Comparison of ENCODE assay signal across 8 mouse cellular contexts in the genomic region with DNA sequence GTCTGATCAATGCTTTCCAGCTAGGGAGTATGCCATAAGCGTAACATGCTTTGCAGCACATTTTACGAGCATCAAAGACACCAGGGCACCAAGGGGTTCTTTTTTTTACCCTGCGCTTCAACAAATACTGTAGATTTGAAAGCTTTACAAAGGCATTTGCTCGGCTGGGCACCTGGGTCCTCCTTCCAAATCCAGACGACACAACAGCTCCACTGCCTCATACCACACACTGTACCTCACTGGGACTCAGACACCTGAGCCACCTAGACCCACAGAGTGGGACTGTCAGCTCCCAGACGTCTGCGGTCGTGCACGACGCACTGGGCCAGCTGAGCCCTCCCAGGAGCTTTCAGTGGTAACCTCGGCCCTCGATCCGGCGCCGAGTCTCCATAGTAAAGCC. TPM values are rescaled to one million over a fixed set of nuclear protein-coding genes. Genes with fewer than 3 reads are reported as not detected.
A peak's percentile ranks its signal among the peaks of the same experiment; 100 is the strongest.
DNase-seq lines count a peak whose midpoint lies in the region; ATAC-seq and TF ChIP-seq lines count a peak whose summit lies in the region.

No protein-coding gene starts in this region.

- H3K4me1 ChIP-seq in heart, adult 2 months (ENCODE audit: control insufficient read depth, insufficient read depth, low read length) = peaks cover 6% of the 10 kb centered on the region
- peaks cover 10% of the 10 kb centered on the region for H3K4me1 ChIP-seq in kidney, adult 2 months (ENCODE audit: control insufficient read depth, insufficient read depth, low read length)
- peaks cover 13% of the 10 kb centered on the region for H3K4me1 ChIP-seq in liver, embryonic 11.5 days (replicated peaks; ENCODE audit: control insufficient read depth, insufficient read depth, low read length)

- TF ChIP-seq CTCF in heart, adult 2 months (IDR thresholded peaks at IDR 0.05) = no peak
- no peak for TF ChIP-seq CTCF in kidney, adult 2 months (conservative IDR thresholded peaks at IDR 0.05; ENCODE audit: insufficient read depth, insufficient read length, low read depth, low read length)

- peak; percentile 24 to 35 for DNase-seq in left cerebral cortex, adult 18-20 months (ENCODE audit: low spot score in 2 of 2)
- DNase-seq in left cerebral cortex, adult 11 months (ENCODE audit: low spot score) = no peak
- DNase-seq in cerebellum, postnatal 10 days = peak; percentile 25 to 39
- DNase-seq in heart, adult 2 months = peak; percentile 42 to 57
- peak; percentile 29 for DNase-seq in kidney, adult 2 months
- DNase-seq in liver, embryonic 11.5 days (ENCODE audit: low spot score) = peak; percentile 54
- DNase-seq in naive thymus-derived CD4-positive, alpha-beta T cell, adult 2 months (ENCODE audit: low read depth) = peak; percentile 62
- peak; percentile 20 to 34 for DNase-seq in thymus, postnatal 10 days (ENCODE audit: low spot score in 2 of 2)

- peak overlapping the region; percentile 84 for H3K4me2 ChIP-seq in liver, embryonic 11.5 days

- peak overlapping the region; percentile 93 for H3K4me3 ChIP-seq in heart, adult 2 months
- peak overlapping the region; percentile 100 for H3K4me3 ChIP-seq in kidney, adult 2 months (ENCODE audit: insufficient read depth, low read depth, low read length)
- H3K4me3 ChIP-seq in liver, embryonic 11.5 days (ENCODE audit: low read depth, low read length) = peak overlapping the region; percentile 76

- 3% methylated on average over 15 of the region's 15 CpGs for WGBS in heart, adult 2 months
- 3% methylated on average over 15 of the region's 15 CpGs for WGBS in kidney, adult 2 months
- WGBS in liver, embryonic 11.5 days = 2% methylated on average over 15 of the region's 15 CpGs

- intact Hi-C loops in heart, adult 2 months (cut with DNase I) = loop anchor here (1.0 to 5.0 kb wide), 2 partner anchors 100 to 117 kb away; no protein-coding TSS in a partner anchor

- ATAC-seq in liver, embryonic 11.5 days (replicated peaks; ENCODE audit: low FRiP score) = no peak

- TF ChIP-seq EP300 in heart, adult 2 months (IDR thresholded peaks at IDR 0.05; ENCODE audit: insufficient read depth, low read depth, low read length) = no peak

- peaks cover 2% of the 10 kb centered on the region for H3K79me2 ChIP-seq in heart, adult 2 months (replicated peaks; ENCODE audit: control insufficient read depth, insufficient read depth, low read length)

- no peak for TF ChIP-seq POLR2A in heart, adult 2 months (IDR thresholded peaks at IDR 0.05; ENCODE audit: insufficient read depth, low read depth, low read length)
- TF ChIP-seq POLR2A in kidney, adult 2 months (IDR thresholded peaks at IDR 0.05; ENCODE audit: low read depth, low read length) = no peak

- H3K9me3 ChIP-seq in liver, embryonic 11.5 days (ENCODE audit: control insufficient read depth, low read length) = no peaks in the 10 kb centered on the region

- H3K36me3 ChIP-seq in heart, adult 2 months (ENCODE audit: control insufficient read depth, insufficient read depth, low read length) = peaks cover 2% of the 10 kb centered on the region; the same call in 1 of the 2 replicates
- no peaks in the 10 kb centered on the region for H3K36me3 ChIP-seq in kidney, adult 2 months (ENCODE audit: control insufficient read depth, insufficient read depth, low read length)
- H3K36me3 ChIP-seq in liver, embryonic 11.5 days (ENCODE audit: control insufficient read depth, insufficient read depth, low read length) = no peaks in the 10 kb centered on the region

- H3K27me3 ChIP-seq in heart, adult 2 months (ENCODE audit: control insufficient read depth, insufficient read depth, low read length) = no peaks in the 10 kb centered on the region
- H3K27me3 ChIP-seq in kidney, adult 2 months (replicated peaks; ENCODE audit: control insufficient read depth, insufficient read depth, low read length) = no peaks in the 10 kb centered on the region
- H3K27me3 ChIP-seq in liver, embryonic 11.5 days (replicated peaks; ENCODE audit: control insufficient read depth, insufficient read depth, low read length) = no peaks in the 10 kb centered on the region

- peak overlapping the region; percentile 97 for H3K9ac ChIP-seq in heart, adult 2 months (ENCODE audit: low read depth, low read length)
- H3K9ac ChIP-seq in liver, embryonic 11.5 days (ENCODE audit: low read depth, low read length) = peak overlapping the region; percentile 82

- H3K27ac ChIP-seq in heart, adult 2 months = peak overlapping the region; percentile 87
- H3K27ac ChIP-seq in kidney, adult 2 months (ENCODE audit: insufficient read depth, low read depth, low read length) = no peak overlapping the region
- H3K27ac ChIP-seq in liver, embryonic 11.5 days (ENCODE audit: low read depth, low read length) = no peak overlapping the region

RNA-seq across cellular contexts. Expression of gene Magi3, which starts 1.2 kb away (rescaled TPM):
- total RNA-seq in left cerebral cortex, adult 18-20 months (2021) = 10 to 100 TPM; 50.3 to 50.4 TPM
- total RNA-seq in heart, adult 2 months (2021) = 10 to 100 TPM; 31.2 to 42.2 TPM
- polyA plus RNA-seq in heart, adult 2 months (2012; rRNA removed) = 10.0 and 17.4 TPM in 2 replicates
- polyA plus RNA-seq in kidney, adult 2 months (2012; rRNA removed) = 4.4 and 4.9 TPM in 2 replicates
- polyA plus RNA-seq in liver, embryonic 11.5 days (2014; fragmentation: Nextera tagmentation; extraction: Ambion mirVana) = 3.2 and 4.1 TPM in 2 replicates
